Mouse (Mus musculus): ENCODE results near the gene Cyp4b1.
"Not testable (repeated sequence)": the region's sequence is repeated elsewhere in the genome, so short reads cannot be mapped to it uniquely, and the experiment has no call there.

The Cyp4b1 gene

DNA sequence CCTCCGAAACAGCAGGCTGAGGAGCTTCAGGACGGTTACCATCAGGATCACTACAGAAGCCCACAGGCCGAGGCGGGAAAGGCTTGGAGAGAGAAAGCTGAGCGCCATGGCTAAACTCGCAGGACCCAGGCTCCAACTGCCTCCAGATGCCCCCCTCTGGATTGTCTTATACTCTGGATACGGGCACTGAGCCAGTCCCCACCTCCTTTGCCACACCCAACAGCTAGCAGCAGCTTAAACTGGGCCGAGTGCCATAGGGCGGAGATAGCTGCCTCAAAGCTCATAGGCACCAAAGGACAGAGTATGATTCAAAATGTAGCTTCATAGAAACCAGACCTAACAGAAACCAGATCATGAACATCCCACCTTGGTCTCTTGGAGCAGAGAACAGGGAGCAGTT is at the start of gene Cyp4b1:
Cyp4b1 (minus strand) TSS at position 144 of the 400 bp plus-strand sequence.
- DNase-seq (ENCODE audit: low read depth): no peak

DNA sequence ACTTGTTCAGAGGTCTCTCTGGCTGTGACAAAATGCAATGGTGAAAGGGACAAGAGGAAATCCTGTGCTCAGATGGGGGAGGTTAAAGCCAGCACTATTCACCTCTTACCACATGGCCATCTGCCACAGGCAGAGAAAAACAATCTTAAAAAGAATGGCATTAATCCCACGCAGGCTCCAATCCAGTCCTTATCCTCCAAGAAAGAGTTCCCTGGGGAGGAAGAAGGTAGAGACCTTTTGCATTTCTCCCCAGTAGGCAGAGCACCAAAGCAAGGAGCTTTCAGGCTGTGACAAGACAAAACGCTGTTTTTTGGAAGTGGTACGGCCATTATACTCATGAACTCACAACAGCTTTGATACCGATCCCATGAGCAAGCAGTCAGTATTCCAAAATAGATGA is 38.8 kb upstream of the Cyp4b1 start:
- DNase-seq (ENCODE audit: low read depth): no peak

- DNase-seq (ENCODE audit: low read depth): no peak
Measured at GRCm38 (mm10) chr4:115659190-115659589, 11.7 kb upstream of the Cyp4b1 start.

GRCm38 (mm10) chr4:115657867-115658249 is 10.3 kb upstream of the Cyp4b1 start:
- DNase-seq (ENCODE audit: low read depth): no peak

DNA sequence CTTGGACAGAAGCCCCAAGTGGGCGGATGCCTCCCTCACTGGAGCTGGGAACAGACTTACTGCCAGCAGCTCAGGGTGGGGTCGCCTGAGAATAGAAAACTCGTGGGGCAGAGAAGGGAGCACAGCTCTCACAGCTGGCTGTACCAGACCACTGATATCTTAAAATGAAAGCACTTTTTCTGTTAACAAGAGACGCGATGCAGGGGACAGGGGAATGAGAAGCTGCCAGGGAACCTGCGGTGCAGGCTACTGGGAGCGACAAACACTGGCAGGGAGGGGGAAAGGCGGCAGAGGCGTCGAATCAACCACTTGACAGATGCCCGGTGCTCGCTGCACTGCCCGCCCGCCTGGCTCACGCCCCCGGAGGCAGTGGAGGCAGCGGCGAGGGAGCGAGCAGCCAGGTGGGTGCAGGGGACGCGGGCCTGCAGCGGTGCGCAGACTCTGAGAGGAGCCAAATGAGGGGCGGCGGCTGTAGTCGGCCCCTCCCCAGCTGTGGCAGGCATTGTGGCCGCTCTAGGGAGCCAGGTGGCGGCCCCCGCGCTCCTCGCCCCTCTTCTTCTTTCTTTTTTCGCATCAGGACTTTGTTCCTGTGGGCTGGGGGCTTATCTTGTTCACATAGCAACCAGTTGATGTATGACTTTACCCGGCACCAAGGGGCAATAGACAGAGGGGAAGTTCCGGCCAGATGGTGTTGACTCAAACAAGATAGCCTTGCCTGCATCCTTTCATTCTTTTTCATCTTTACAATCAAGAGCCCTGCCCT is 9.8 kb upstream of the Cyp4b1 start:
- DNase-seq (ENCODE audit: low read depth): no peak

GRCm38 (mm10) chr4:115656535-115656922 is 9.0 kb upstream of the Cyp4b1 start:
- DNase-seq (ENCODE audit: low read depth): not testable (repeated sequence)

DNA sequence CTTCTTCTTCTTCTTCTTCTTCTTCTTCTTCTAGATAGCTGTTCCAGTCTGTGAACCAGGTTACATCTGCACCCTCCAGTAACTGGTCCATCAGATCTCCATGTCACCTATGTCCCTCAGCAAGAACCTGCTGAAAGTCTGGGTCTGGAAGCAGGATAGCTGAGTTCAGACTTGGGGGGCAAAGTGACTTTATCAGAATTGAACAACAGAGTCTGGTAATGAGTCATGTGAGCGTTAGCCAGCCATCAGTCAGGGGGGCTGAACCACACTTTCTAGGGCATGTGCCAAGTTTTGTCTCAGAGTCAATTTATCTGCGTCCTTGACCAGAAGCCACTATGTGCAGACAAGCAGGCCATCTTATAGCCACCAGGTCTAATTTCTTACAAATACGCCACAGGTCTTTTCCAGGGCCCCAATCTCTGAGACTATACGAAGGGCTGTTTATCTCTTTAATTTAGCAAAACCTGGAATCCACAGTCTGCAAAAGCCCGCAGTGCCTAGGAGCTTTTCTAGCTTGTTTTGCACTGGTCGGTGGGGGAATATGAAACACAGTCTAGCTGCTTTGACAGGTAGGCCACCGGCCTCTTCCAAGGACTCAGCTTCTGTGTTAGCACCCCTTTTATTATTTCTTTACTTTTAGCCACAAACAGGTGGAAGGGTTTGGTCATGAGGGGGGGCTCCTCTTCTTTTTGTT is 8.5 kb upstream of the Cyp4b1 start:
- not testable (repeated sequence) for DNase-seq (ENCODE audit: low read depth)

- DNase-seq (ENCODE audit: low read depth): no peak
Measured at GRCm38 (mm10) chr4:115650866-115651265, 3.3 kb upstream of the Cyp4b1 start.

DNA sequence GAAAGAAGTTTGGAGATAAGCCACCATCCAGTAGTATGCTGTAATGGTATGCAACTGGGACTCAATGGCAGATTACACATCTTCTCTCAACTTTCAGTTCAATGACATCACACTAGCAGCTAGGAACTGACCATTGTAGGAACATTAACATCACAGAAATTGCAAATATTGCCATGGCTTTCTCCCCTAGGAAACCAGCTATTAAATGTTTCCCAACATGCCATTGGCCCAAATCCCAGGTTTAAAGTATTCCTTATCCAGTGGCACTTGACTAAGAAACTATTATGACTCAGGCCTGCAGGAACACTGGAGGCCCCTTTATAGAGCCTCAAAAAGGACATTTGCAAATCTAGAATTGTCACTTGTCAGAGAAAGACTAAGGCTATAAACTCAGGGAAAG is 1.8 kb upstream of the Cyp4b1 start:
- DNase-seq (ENCODE audit: low read depth): no peak

DNA sequence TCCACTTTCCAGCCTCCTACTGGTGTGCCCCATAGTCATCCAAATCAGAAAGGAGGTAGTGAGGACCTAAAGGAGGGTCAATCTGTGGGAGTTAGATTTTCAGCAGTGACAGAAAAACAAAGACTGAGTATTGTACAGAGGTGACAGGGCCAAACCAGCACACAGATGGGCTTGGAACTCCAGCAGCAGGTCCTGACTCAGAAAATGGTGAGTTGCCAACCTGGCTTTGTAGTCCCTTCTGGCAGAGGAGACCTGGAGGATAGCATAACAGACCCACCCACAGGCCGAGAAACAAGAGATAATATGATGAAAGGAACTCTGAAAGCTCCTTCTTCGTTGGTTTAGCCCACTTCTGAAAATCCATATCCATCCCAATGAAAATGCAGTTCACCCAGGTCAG is 1.2 kb upstream of the Cyp4b1 start:
- DNase-seq (ENCODE audit: low read depth): no peak

GRCm38 (mm10) chr4:115645371-115645770 is 2.2 kb downstream of the Cyp4b1 start:
- no peak for DNase-seq (ENCODE audit: low read depth)

DNA sequence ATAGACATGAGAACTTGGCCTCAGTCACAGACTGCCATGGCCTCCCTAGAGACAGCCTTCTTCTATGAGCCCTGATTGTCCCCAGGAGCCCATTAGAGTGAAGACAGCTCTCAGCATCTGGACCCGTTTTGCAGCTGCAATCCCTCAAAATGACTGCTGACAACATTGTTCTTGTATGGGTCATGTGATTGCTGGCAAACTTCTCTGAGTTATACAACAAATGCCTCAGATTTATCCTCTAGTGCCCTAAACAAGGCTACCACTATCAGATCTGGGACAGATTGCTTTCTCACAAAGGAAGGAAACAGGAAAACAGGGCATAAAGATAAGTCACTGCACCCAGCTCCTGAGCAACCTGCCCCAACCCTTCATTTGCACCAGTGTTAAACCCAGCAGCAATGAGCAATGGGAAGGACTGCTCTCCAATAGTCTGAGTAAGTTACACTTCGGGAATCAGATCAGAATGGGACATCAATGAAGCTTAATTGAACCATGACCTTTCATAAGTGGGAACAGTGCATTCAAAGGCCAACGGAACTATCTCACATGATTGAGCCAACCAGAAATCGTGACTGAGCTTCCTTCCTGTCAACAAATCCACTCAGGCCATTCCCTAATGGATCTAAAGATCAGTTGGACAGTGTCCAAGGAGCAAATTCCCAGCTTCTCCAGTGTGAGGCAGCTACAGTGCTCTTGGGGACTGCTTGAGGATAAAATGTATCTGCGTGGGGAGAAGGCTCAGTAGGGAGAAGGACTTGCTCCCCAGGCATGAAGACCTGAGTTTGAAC is 4.4 kb downstream of the Cyp4b1 start:
- DNase-seq (ENCODE audit: low read depth): no peak

DNA sequence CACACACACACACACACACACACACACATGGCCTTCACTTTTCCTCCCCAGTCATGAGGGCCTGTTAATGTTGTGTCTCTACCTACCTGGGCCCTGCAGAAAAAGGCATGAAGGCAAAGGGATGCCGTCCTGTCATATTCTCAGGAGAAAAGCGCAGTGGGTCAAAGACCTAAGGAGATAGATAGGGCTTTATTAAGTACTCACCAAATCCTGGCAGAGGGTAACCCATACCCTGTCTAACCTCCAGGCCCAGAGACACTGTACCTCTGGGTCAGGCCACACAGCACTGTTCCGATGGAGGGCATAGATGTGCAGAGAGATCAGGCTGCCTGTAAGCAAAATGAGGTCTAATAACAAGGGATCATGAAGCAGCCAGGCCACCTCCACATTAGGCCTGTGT is 22.0 kb downstream of the Cyp4b1 start:
- DNase-seq (ENCODE audit: low read depth): not testable (repeated sequence)

- no peak for DNase-seq (ENCODE audit: low read depth)
Measured at GRCm38 (mm10) chr4:115614005-115614404, 33.5 kb downstream of the Cyp4b1 start.

- not testable (repeated sequence) for DNase-seq (ENCODE audit: low read depth)
Measured at GRCm38 (mm10) chr4:115600611-115601010, 46.9 kb downstream of the Cyp4b1 start, which contains the start of gene Cyp4a32. Cyp4a32 (plus strand) TSS chr4:115600969.

DNA sequence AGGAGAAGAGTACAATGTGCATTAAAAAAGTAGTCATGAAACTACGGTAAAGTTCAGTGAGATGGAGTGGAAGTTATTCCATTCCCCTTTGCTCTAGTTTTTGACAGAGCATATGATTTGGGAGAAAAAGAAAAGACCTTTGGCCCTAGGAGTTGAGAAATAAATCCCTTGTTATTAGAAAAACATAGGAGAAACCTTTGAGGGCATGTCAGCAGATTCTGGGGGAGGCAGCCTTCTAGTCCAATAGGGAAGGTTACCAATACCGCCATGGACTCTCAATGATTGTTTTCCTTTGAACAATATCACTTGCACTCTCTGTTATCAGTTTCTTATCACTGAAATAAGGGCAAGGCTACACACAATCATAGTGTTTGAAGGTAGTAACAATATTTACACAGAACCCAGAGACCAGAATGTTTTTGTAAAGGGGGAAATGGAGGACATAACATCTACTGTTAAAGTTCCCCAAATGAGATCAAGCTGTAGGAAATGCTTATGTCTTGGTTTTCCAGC is 50.6 kb downstream of the Cyp4b1 start:
- DNase-seq (ENCODE audit: low read depth): no peak

DNA sequence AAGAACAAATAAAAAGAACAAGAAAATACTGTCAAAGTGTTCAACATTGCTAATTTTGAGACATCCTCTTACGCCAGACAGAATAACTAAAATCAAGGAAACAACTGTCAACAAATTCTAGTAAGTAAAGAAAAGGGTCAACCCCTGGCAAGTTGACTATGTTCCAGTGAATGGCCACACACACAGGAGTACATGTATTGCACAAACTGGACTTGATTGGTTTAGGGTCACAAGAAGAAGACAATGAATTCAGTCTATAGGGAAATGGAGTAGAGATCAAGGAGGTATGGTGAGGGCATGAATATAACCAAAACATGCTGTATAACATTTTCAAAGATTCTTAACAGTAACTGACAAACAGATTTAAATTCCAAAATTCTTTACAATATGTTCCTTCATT is 51.2 kb downstream of the Cyp4b1 start:
- no peak for DNase-seq (ENCODE audit: low read depth)

DNA sequence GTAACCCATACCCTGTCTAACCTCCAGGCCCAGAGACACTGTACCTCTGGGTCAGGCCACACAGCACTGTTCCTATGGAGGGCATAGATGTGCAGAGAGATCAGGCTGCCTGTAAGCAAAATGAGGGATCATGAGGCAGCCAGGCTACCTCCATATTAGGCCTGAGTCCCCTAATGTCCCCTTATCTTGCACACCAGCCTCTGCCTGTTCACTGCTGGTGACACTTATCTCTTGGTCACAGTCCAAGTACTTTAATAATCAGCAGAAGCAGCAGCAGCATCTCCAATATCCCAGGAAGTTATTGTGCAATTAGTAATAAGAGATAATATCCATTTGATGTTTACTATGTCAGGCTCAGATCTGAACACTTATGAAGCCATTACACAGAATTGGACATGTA is 64.5 kb downstream of the Cyp4b1 start:
- DNase-seq (ENCODE audit: low read depth): no peak

- DNase-seq (ENCODE audit: low read depth): no peak
Measured at GRCm38 (mm10) chr4:115575776-115576175, 71.7 kb downstream of the Cyp4b1 start.

GRCm38 (mm10) chr4:115575255-115575654 is 72.3 kb downstream of the Cyp4b1 start:
- DNase-seq (ENCODE audit: low read depth): no peak
